Mouse (Mus musculus) brown adipose tissue, adult 24 weeks (tissue): Measurements from ENCODE around the gene Siae. TPM values are rescaled to one million over a fixed set of nuclear protein-coding genes. Genes with fewer than 3 reads are reported as not detected.

Experiments used
- H3K27ac ChIP-seq: fragments of 200-500 bp; replicated peaks from 2 replicates; pipeline ENCODE4 v1.5.1; 2012; ENCODE audit warnings: low read depth, mild to moderate bottlenecking, low read length
- H3K4me1 ChIP-seq: fragments of 200-500 bp; 2 replicates; pipeline ENCODE4 v1.6.1; 2012; ENCODE audit warnings: low read length, mixed read lengths; ENCODE audit not compliant: control insufficient read depth, insufficient read depth, insufficient read length
- H3K4me3 ChIP-seq: fragments of 200-500 bp; 2 replicates; pipeline ENCODE4 v1.5.1; 2012; ENCODE audit warnings: low read depth, mild to moderate bottlenecking, low read length, moderate library complexity; ENCODE audit not compliant: insufficient read depth
- polyA plus RNA-seq: library from polyadenylated mRNA; stranded (reverse); fragments of >200 nt; gene quantifications from 2 replicates; pipeline ENCODE4 v1.2.4, GENCODE M21; 2012; ENCODE audit not compliant: missing spikeins, insufficient read depth, insufficient read length

The Siae gene
- polyA plus RNA-seq, 1 experiment, result 12.1 TPM

DNA sequence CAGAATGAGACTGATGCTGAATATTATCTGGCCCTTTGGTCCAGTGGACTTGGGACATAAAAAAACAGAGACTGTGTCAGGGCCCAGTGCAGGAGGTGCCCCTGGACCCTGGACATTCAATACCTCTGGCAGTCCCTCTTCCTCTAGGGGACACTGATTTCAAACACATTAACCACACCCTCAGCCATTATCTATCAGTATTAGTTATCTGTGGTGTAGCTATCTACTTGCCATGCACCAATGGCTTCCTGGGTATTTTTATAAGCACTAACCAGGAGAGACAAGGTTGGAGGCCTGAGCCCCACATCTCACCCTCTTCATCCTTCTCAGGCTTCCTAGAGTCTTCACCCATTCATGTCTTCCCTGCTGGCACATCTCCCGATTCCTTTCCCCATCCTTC lies 5.1 kb upstream of the Siae start:
- H3K27ac ChIP-seq, result no peak overlapping the region
- H3K4me1 ChIP-seq, result peaks cover 2% of the 10 kb centered on the region; the same call in 1 of the 2 replicates
- no peak overlapping the region for H3K4me3 ChIP-seq

- Histone ChIP-seq H3K4me3 (peak overlapping the region; percentile 32), H3K27ac (no peak overlapping the region), H3K4me1 (0 out of 2 replicates have a peak, but pooled peaks cover 2% of the 10 kb centered on the region)
Measured at GRCm38 (mm10) chr9:37551751-37552531, 3.6 kb upstream of the Siae start.

DNA sequence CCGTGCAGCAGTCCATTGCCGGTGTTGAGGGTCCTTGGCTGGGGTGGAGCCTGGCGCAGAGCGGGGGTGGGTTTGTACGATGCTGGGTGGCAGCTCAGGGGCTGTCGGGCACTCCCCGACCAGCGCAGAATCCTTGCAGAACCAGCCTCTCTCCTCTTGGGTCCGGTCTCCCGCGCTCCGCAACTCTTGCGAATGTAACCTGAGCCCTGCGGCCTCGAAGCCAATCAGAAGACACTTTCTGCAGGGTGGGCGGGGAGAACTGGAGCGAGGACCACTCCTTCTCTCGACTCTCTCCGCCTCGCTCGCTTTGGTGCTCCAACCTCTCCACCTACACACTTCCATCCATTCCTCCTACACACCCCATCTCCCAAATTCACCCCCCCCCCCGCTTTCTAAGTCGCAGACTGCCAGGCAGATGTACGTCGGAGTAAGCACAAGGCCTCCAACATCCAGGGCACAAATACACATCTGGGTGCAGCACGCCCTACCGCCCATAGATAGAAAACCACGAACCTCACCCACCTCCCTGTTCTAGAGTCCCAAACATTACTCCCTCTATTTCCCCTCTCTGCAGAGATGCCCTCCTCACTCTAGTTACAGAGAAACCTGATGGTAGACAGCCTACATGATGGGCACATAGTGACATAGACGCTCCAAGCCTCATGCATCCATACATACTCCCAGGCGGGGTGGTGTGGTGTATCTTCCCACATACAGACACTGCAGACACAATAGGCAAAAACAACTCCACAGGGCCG lies 2.8 kb upstream of the Siae start, which contains the start of gene Nrgn:
Gene Nrgn (minus strand): TSS at position 369 of the 758 bp plus-strand sequence.
- Histone ChIP-seq H3K27ac (no peak within 1 kb of the TSS), H3K4me3 (peak within 1 kb of the TSS; percentile 32), H3K4me1 (0 out of 2 replicates have a peak, but pooled peaks cover 2% of the 10 kb centered on the region)

DNA sequence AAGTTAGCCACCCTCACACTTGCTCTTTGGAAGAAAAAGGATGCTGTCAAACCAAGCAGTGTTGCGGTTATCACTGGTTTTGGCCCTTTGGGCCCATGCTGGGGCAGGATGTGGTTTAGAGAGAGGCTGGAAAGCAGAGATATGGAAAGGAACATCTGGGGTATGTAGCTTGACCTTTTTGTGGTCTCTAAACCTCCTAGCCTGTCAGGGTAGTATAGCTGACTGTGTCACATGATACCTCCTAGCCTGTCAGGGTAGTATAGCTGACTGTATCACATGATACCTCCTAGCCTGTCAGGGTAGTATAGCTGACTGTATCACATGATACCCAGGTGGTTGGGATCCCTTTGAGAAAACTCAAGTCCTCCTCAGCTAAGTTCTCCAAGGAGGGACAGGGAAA lies 1.2 kb upstream of the Siae start:
- H3K4me3 ChIP-seq, result no peak overlapping the region
- H3K4me1 ChIP-seq, result 0 out of 2 replicates have a peak, but pooled peaks cover 2% of the 10 kb centered on the region
- H3K27ac ChIP-seq, result no peak overlapping the region

DNA sequence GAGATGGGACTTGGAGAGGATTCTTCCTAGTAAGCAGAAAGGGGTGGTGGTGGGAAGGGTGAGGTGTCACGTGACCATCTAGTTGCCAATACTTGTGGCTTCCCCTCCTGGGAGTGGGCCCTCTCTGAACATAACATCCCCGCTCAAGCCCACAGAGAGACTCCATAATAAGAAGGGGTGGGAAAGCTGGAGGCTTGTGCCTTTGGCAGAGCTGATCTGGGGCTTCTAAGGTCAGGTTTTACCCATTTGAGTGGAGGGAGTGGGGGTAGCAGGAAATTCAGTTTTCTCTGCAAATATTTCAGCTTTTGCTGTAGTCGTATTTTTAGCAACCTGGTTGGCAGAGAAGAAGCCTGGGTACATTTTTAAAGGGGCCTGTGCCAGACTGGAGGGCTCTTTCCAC lies 868 bp downstream of the Siae start:
- Histone ChIP-seq H3K27ac (no peak overlapping the region), H3K4me1 (0 out of 2 replicates have a peak, but pooled peaks cover 2% of the 10 kb centered on the region), H3K4me3 (no peak overlapping the region)

- Histone ChIP-seq H3K4me1 (no peaks in the 10 kb centered on the region), H3K4me3 (no peak overlapping the region), H3K27ac (no peak overlapping the region)
Measured at GRCm38 (mm10) chr9:37560617-37561016, 5.1 kb downstream of the Siae start.

- no peak overlapping the region for H3K4me3 ChIP-seq
- peaks cover 12% of the 10 kb centered on the region for H3K4me1 ChIP-seq
- no peak overlapping the region for H3K27ac ChIP-seq
Measured at GRCm38 (mm10) chr9:37563805-37564204, 8.3 kb downstream of the Siae start.

GRCm38 (mm10) chr9:37567019-37567418 lies 11.5 kb downstream of the Siae start:
- Histone ChIP-seq H3K27ac (no peak overlapping the region), H3K4me1 (peaks cover 12% of the 10 kb centered on the region), H3K4me3 (no peak overlapping the region)

DNA sequence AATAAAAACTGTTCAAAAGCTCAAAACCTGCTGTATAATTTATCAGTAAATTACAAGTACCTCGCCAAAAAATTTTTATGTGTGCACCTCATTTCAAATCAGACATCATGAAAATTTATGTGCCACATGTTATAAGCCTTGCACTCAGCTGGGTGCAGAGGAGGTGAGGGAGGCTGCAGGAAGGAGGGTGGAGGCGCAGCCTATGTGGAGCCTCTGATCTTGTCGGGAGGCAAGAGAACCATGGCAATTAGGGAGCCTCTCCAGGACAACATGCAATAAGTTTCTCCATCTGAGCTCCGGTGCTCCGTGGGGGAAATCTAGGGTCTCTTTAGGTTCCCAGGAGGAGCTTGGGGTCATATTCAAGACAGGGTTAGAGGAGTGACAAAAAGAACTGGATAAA lies 12.0 kb downstream of the Siae start:
- H3K4me3 ChIP-seq, result no peak overlapping the region
- peaks cover 12% of the 10 kb centered on the region for H3K4me1 ChIP-seq
- H3K27ac ChIP-seq, result no peak overlapping the region

DNA sequence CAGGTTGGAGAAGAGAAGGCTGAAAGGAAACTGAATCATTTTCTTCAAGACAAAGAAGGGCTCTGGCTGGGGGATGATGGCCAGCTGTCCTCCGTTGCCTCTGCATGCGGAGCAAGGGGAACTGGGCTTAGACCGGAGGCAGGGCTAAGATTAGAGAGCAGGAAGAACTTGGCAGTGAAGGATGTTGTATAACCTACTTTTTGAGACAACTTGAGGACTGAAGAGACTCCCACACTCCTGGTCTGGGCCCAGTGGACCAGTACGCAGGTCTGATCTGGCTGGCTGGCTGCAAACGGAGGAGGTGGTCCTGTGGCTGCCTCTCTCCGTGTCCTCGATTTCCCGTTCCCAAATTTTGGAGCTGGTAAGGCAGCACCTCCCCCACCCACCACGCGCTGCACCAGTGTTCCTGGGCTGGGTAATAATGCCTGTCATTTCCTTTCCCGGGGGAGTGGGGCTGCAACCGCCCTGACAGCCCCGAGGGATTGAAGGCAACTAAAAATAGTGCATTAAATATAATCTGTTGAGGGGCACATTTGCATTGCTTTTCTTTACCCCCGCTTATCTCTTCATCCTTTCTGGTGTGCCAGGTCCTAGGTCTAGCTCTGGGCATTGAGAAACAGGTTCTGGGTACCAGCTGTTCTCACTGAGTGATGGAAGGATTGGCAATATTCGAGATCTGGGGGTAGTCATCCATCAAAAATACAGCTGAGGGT lies 12.6 kb downstream of the Siae start:
- H3K27ac ChIP-seq, result no peak overlapping the region
- peaks cover 12% of the 10 kb centered on the region for H3K4me1 ChIP-seq
- peak overlapping the region; percentile 4 for H3K4me3 ChIP-seq

DNA sequence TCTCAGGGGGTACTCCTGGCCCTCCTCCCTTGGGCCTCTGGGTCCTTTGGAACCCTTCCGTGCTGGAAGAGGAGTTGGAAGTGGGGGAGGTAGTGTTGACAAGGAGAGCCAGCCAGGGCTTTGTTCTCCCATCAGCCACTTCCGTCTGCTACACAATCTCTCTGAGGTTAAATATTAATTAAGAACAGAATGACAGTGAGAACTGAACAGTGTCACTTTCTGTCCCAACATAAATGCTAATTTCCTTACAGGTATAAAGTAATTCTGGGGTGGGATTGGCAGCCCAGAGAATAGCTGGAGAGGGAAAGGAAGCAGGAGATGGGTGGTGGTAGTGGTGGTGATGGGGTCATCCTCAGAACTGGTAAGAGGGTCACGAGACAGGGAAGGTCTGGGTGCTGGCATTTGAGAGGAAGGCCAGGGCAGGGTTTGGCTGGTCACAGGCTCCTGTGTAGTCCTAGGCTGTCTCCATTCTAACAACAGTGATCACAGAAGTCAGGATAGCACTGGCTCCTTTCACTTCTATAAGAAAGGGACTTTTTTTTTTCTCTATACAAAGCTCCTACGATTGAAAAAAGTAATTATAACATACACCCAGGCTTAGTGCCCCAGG lies 13.2 kb downstream of the Siae start:
- Histone ChIP-seq H3K4me3 (no peak overlapping the region), H3K27ac (no peak overlapping the region), H3K4me1 (peaks cover 12% of the 10 kb centered on the region)

GRCm38 (mm10) chr9:37569231-37569835 lies 13.8 kb downstream of the Siae start:
- Histone ChIP-seq H3K4me1 (peaks cover 12% of the 10 kb centered on the region), H3K27ac (no peak overlapping the region)

GRCm38 (mm10) chr9:37572204-37572876 lies 16.8 kb downstream of the Siae start:
- H3K4me3 ChIP-seq, result no peak overlapping the region
- H3K27ac ChIP-seq, result no peak overlapping the region
- H3K4me1 ChIP-seq, result peaks cover 12% of the 10 kb centered on the region

More at GRCm38 (mm10) chr9:37569231-37569835, 13.8 kb downstream of the Siae start:
- H3K4me3 ChIP-seq, result no peak overlapping the region

- Histone ChIP-seq H3K4me3 (no peak overlapping the region), H3K27ac (no peak overlapping the region), H3K4me1 (no peaks in the 10 kb centered on the region)
Measured at GRCm38 (mm10) chr9:37576436-37576930, 21.0 kb downstream of the Siae start.
